Mouse (Mus musculus) inflammation-experienced regulatory T-cells (primary cell): Measurements from ENCODE around the gene Gm21541. TPM values are rescaled to one million over a fixed set of nuclear protein-coding genes. Genes with fewer than 3 reads are reported as not detected.

Experiments used
- polyA plus RNA-seq, 2 experiments: library from polyadenylated mRNA; unstranded; fragments of 100-300 nt; shearing (Covaris generic); gene quantifications; one replicate each; pipeline ENCODE4 v1.2.1; 2017

The Gm21541 gene
- not detected for polyA plus RNA-seq

GRCm38 (mm10) chr4:41903310-41903709 lies at the start of gene Gm21541:
Gm21541 (plus strand) TSS chr4:41903610.

DNA sequence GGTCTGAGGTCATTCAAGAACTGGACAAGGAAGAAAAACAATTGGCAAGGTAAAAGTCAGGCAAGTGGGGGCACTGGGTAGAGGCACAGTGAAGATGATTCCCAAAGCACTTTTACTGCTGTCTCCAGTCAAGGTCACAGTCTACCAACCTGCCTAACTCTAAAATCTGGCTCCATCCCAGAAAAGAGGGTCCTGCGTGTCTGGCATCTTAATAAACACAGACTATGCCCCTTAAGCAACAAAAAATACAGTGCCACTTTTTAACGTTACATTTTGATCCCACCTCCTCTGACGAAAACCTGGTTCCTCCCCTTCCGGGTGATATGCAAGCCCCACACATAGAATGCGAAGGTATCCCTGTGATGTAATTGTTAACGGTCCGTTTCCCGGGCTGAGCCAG lies 37.9 kb downstream of the Gm21541 start, which contains the start of gene Gm20878:
Gene Gm20878, plus strand, starts transcription at position 301 of the 400 bp plus-strand sequence.

Other genes starting within 250 kb of the Gm21541 start
- under 1 TPM; 0.31 to 0.72 TPM for gene Cntfr, start 206.5 kb upstream of the Gm21541 start, polyA plus RNA-seq
- 10 to 100 TPM; 11.9 to 13.2 TPM for gene Il11ra1, start 203.6 kb upstream of the Gm21541 start, polyA plus RNA-seq
- gene Rpp25l, start 190.1 kb upstream of the Gm21541 start, polyA plus RNA-seq = 10 to 100 TPM; 36.8 to 37.6 TPM
- 100 to 1,000 TPM; 110 to 129 TPM for gene Dctn3, start 180.4 kb upstream of the Gm21541 start, polyA plus RNA-seq
- gene Arid3c, start 172.5 kb upstream of the Gm21541 start, polyA plus RNA-seq = not detected
- gene Galt, start 148.4 kb upstream of the Gm21541 start, polyA plus RNA-seq = 10 to 100 TPM; 63.9 to 77.7 TPM
- gene Sigmar1, start 147.5 kb upstream of the Gm21541 start, polyA plus RNA-seq = 10 to 100 TPM; 41.9 to 54.8 TPM
- 1 to 10 TPM; 4.2 to 8.1 TPM for gene Ccl27a, start 129.4 kb upstream of the Gm21541 start, polyA plus RNA-seq
- 1 to 10 TPM in 1 of 2 experiments, under 1 TPM in 1; 0.83 to 1.2 TPM for gene Gm20878, start 38.0 kb downstream of the Gm21541 start, polyA plus RNA-seq
- gene Fam205a4, start 62.4 kb downstream of the Gm21541 start, polyA plus RNA-seq = under 1 TPM in 1 of 2 experiments, not detected in 1; 0.16 TPM
- gene Gm21093, start 131.1 kb downstream of the Gm21541 start, polyA plus RNA-seq = not detected
- not detected for gene Gm3893, start 187.6 kb downstream of the Gm21541 start, polyA plus RNA-seq
- 1 to 10 TPM in 1 of 2 experiments, not detected in 1; 4.1 TPM for gene Gm13304, start 211.2 kb downstream of the Gm21541 start, polyA plus RNA-seq
- gene Gm13306, start 249.8 kb downstream of the Gm21541 start, polyA plus RNA-seq = not detected